Mouse (Mus musculus) bone marrow macrophage, adult 2 months (primary cell): Measurements from ENCODE around the gene Prss16.
"Not testable (repeated sequence)": the region's sequence is repeated elsewhere in the genome, so short reads cannot be mapped to it uniquely, and the experiment has no call there.

Experiments
- CTCF ChIP-seq: IDR thresholded peaks from 2 replicates; pipeline ENCODE4 v1.5.1; 2012; ENCODE audit warnings: low read depth, mild to moderate bottlenecking, low read length, moderate library complexity
- POLR2A ChIP-seq: IDR thresholded peaks from 2 replicates; pipeline ENCODE4 v1.6.1; 2012; ENCODE audit warnings: mild to moderate bottlenecking, low read depth, low read length, borderline replicate concordance

DNA sequence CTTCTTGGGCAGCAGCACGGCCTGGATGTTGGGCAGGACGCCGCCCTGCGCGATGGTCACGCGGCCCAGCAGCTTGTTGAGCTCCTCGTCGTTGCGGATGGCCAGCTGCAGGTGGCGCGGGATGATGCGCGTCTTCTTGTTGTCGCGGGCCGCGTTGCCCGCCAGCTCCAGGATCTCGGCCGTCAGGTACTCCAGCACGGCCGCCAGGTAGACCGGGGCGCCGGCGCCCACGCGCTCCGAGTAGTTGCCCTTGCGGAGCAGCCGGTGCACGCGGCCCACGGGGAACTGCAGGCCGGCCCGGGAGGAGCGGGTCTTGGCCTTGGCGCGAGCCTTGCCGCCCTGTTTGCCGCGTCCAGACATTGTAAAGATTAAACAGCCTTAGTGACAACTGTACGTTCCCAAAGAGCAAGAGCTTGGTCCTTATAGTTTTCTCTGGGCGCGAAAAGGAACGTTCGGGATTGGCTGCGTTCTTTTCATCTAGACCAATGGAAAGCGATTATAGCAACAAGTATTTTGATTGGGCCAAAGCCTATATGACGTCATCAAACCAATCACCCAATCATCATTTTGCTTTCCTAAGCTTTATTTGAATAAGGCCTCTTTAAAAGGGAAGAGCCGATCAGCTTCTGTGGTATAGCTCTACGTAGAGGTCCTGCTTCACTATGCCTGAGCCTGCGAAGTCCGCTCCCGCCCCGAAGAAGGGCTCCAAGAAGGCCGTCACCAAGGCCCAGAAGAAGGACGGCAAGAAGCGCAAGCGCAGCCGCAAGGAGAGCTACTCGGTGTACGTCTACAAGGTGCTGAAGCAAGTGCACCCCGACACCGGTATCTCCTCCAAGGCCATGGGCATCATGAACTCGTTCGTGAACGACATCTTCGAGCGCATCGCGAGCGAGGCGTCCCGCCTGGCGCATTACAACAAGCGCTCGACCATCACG, 33.3 kb upstream of the Prss16 start, which contains the start of the genes Hist1h2ag and Hist1h2bj:
- TF ChIP-seq CTCF, result not testable (repeated sequence)
- TF ChIP-seq POLR2A, result 0 out of 2 replicates have a peak, but pooled peaks have one; percentile 64
